Mouse (Mus musculus): ENCODE measurements around the gene Fos. TPM values are rescaled to one million over a fixed set of nuclear protein-coding genes. Genes with fewer than 3 reads are reported as not detected.

The Fos gene
- 1 to 10 TPM in 1 of 2 experiments, under 1 TPM in 1; 0.07 to 2.9 TPM for polyA plus RNA-seq (2012; fragmentation: generic; extraction: Trizol)

DNA sequence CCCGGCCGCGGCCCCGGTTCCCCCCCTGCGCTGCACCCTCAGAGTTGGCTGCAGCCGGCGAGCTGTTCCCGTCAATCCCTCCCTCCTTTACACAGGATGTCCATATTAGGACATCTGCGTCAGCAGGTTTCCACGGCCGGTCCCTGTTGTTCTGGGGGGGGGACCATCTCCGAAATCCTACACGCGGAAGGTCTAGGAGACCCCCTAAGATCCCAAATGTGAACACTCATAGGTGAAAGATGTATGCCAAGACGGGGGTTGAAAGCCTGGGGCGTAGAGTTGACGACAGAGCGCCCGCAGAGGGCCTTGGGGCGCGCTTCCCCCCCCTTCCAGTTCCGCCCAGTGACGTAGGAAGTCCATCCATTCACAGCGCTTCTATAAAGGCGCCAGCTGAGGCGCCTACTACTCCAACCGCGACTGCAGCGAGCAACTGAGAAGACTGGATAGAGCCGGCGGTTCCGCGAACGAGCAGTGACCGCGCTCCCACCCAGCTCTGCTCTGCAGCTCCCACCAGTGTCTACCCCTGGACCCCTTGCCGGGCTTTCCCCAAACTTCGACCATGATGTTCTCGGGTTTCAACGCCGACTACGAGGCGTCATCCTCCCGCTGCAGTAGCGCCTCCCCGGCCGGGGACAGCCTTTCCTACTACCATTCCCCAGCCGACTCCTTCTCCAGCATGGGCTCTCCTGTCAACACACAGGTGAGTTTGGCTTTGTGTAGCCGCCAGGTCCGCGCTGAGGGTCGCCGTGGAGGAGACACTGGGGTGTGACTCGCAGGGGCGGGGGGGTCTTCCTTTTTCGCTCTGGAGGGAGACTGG lies at the start of gene Fos:
TSS of gene Fos (plus strand) at position 410 of the 817 bp plus-strand sequence.

Other genes with a start within 250 kb of the Fos start
- 1 to 10 TPM in 1 of 2 experiments, under 1 TPM in 1; 0.25 to 1.5 TPM for gene Mlh3, start 203.3 kb upstream of the Fos start, polyA plus RNA-seq (2012; fragmentation: generic; extraction: Trizol)
- gene Acyp1, start 185.5 kb upstream of the Fos start, polyA plus RNA-seq (2012; fragmentation: generic; extraction: Trizol), result 10 to 100 TPM in 1 of 2 experiments, 1 to 10 TPM in 1; 4.6 to 40.7 TPM
- 1 to 10 TPM in 1 of 2 experiments, under 1 TPM in 1; 0.71 to 1.7 TPM for gene Zc2hc1c, start 185.3 kb upstream of the Fos start, polyA plus RNA-seq (2012; fragmentation: generic; extraction: Trizol)
- 10 to 100 TPM in 1 of 2 experiments, 1 to 10 TPM in 1; 3.6 to 43.4 TPM for gene Nek9, start 134.5 kb upstream of the Fos start, polyA plus RNA-seq (2012; fragmentation: generic; extraction: Trizol)
- gene Tmed10, start 99.0 kb upstream of the Fos start, polyA plus RNA-seq (2012; fragmentation: generic; extraction: Trizol), result 100 to 1,000 TPM in 1 of 2 experiments, 10 to 100 TPM in 1; 79.7 to 163 TPM
- 10 to 100 TPM in 1 of 2 experiments, 1 to 10 TPM in 1; 8.5 to 40.7 TPM for gene Jdp2, start 125.1 kb downstream of the Fos start, polyA plus RNA-seq (2012; fragmentation: generic; extraction: Trizol)
- gene Batf, start 212.8 kb downstream of the Fos start, polyA plus RNA-seq (2012; fragmentation: generic; extraction: Trizol), result under 1 TPM in 1 of 2 experiments, not detected in 1; 0.05 TPM

Data from C3H10T1/2 (cell line).